Mouse (Mus musculus): ENCODE results near the gene Agap2. TPM values are rescaled to one million over a fixed set of nuclear protein-coding genes. Genes with fewer than 3 reads are reported as not detected.

Gene Agap2
- polyA plus RNA-seq, 1 experiment from 2014 or later = 0.43 TPM

DNA sequence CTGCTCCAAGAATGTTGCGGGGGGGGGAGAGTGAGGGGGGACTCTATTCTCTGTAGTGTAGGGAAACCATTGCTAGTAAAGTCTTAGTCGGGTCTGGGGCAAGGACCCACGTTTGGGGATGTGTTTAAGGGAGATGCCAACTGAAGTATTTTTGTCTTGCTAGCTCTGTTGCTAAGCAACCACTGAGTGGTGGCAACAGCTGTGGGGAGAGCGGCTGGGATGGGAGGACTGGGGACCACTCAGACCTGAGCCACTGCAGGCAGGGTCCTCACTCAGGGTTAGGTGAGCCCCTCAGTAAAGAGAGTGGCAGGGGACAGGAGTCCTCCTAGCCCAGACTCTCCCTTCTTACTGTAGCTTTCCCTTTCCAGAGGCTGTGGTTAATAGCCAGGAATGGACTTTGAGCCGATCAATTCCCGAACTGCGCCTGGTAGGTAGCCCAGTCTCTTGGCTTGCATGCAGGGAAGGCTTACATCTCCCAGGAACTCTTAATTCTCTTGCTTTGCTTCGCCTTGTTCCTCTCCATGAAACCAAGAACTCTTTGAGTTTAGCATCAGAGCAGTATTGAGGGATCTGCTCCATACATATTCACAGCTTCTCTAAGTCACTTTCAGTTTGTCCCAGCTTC, 7.0 kb downstream of the Agap2 start:
- peaks cover 34% of the 10 kb centered on the region for H3K4me1 ChIP-seq (replicated peaks)
- 28% methylated on average over 8 of the region's 8 CpGs for WGBS
- H3K36me3 ChIP-seq = no peaks in the 10 kb centered on the region
- no peak for ATAC-seq
- H3K27ac ChIP-seq = no peak overlapping the region
- no peak overlapping the region for H3K4me3 ChIP-seq (replicated peaks)
- peaks cover 65% of the 10 kb centered on the region for H3K27me3 ChIP-seq (replicated peaks)
- no peak overlapping the region for H3K9ac ChIP-seq
- peak overlapping the region; percentile 92 for H3K4me2 ChIP-seq (replicated peaks)
- no peaks in the 10 kb centered on the region for H3K9me3 ChIP-seq

DNA sequence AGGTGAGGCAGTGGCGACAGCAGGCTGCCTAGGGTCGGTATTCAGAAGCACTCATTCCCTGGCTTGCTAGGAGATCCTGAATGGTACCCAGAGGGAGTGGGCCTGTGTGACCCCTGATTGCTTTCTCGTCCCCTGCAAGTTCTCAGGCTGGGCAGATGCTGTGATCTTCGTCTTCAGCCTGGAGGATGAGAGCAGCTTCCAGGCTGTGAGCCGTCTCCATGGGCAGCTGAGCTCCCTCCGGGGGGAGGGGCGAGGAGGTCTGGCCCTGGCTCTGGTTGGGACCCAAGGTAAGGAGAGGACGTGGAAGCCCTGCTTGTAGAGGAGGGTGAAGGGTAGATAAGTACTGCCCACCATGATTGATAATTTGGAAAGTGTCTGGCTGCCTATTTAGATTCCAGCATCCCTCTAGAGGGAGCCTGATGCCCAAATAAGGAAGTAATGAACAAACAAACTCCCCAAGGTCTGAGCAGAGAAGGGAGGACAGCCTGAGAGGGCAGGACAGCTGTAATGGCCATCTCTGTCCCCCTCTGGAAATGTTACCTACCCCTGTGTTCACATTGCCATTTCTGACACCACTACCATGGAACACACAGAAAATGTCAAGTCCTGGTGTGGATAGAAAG, 8.3 kb downstream of the Agap2 start:
- Histone ChIP-seq H3K27me3 (replicated peaks) (peaks cover 61% of the 10 kb centered on the region), H3K9me3 (no peaks in the 10 kb centered on the region), H3K9ac (no peak overlapping the region), H3K27ac (no peak overlapping the region), H3K36me3 (no peaks in the 10 kb centered on the region), H3K4me3 (replicated peaks) (no peak overlapping the region), H3K4me2 (replicated peaks) (no peak overlapping the region), H3K4me1 (replicated peaks) (peaks cover 34% of the 10 kb centered on the region)
- whole genome bisulfite sequencing = 26% methylated on average over 8 of the region's 8 CpGs
- ATAC-seq = no peak

DNA sequence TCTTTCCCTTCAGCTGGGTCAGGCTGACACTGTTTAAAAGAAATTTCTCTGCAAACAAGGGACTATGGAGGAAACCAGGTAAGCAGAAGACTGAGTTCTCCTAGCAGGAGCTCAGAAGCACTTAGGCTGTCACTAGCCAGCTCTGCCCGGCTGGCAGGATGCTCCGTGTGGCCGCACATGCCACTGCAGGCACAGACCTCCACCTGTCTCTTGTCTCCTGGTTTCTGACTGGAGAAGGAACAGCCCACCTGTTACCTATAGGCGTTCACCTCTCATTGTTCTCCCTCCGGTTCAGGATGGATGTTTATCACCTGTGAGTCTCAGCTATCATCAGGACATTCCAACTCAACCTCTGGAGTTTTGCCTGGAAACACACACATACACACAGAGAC, 8.8 kb downstream of the Agap2 start:
- H3K9ac ChIP-seq = no peak overlapping the region
- no peak overlapping the region for H3K27ac ChIP-seq
- no peak overlapping the region for H3K4me2 ChIP-seq (replicated peaks)
- no peak overlapping the region for H3K4me3 ChIP-seq (replicated peaks)
- WGBS = 27% methylated on average over 5 of the region's 5 CpGs
- H3K9me3 ChIP-seq = no peaks in the 10 kb centered on the region
- H3K4me1 ChIP-seq (replicated peaks) = peaks cover 34% of the 10 kb centered on the region
- ATAC-seq = no peak
- no peaks in the 10 kb centered on the region for H3K36me3 ChIP-seq
- peaks cover 58% of the 10 kb centered on the region for H3K27me3 ChIP-seq (replicated peaks)

DNA sequence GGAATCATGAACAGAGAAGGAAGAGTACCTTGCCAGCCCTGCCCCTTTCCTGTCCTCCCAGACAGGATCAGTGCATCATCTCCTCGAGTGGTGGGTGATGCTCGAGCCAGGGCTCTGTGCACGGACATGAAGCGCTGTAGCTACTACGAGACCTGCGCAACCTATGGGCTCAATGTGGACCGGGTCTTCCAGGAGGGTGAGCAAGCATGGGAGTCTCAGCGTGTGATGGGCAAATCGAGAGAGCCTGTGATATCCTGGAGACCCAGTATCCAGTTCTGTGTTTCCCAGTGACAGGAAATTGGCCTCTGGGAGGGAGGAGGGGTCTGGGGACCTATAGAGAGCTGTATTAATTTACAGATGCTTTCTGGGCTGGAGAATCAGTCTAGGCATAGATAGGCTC, 10.0 kb downstream of the Agap2 start:
- H3K36me3 ChIP-seq = no peaks in the 10 kb centered on the region
- H3K9ac ChIP-seq = no peak overlapping the region
- 79% methylated on average over 9 of the region's 9 CpGs for WGBS
- no peak overlapping the region for H3K4me3 ChIP-seq (replicated peaks)
- peaks cover 23% of the 10 kb centered on the region for H3K4me1 ChIP-seq (replicated peaks)
- ATAC-seq = no peak
- no peaks in the 10 kb centered on the region for H3K9me3 ChIP-seq
- H3K27me3 ChIP-seq (replicated peaks) = peaks cover 58% of the 10 kb centered on the region
- H3K27ac ChIP-seq = no peak overlapping the region
- no peak overlapping the region for H3K4me2 ChIP-seq (replicated peaks)

DNA sequence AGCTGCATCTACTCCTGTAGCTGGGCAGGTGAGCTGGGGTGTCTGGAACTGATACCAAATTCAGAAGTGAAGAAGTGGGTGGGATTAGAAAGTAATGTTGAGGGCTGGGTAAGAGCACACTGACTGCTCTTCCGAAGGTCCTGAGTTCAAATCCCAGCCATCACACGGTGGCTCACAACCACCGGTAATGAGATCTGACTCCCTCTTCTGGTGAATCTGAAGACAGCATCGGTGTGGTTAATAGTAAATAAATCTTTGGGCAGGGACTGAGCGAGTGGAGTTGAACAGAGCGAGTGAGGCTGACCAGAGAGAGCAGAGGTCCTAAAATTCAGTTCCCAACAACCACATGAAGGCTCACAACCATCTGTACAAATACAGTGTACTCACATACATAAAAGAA, 10.5 kb downstream of the Agap2 start:
- Histone ChIP-seq H3K9ac (no peak overlapping the region), H3K4me3 (replicated peaks) (no peak overlapping the region), H3K36me3 (no peaks in the 10 kb centered on the region), H3K9me3 (no peaks in the 10 kb centered on the region), H3K4me2 (replicated peaks) (no peak overlapping the region), H3K4me1 (replicated peaks) (peaks cover 20% of the 10 kb centered on the region), H3K27ac (no peak overlapping the region), H3K27me3 (replicated peaks) (peaks cover 58% of the 10 kb centered on the region)
- ATAC-seq = no peak
- WGBS = 63% methylated on average over 6 of the region's 6 CpGs

DNA sequence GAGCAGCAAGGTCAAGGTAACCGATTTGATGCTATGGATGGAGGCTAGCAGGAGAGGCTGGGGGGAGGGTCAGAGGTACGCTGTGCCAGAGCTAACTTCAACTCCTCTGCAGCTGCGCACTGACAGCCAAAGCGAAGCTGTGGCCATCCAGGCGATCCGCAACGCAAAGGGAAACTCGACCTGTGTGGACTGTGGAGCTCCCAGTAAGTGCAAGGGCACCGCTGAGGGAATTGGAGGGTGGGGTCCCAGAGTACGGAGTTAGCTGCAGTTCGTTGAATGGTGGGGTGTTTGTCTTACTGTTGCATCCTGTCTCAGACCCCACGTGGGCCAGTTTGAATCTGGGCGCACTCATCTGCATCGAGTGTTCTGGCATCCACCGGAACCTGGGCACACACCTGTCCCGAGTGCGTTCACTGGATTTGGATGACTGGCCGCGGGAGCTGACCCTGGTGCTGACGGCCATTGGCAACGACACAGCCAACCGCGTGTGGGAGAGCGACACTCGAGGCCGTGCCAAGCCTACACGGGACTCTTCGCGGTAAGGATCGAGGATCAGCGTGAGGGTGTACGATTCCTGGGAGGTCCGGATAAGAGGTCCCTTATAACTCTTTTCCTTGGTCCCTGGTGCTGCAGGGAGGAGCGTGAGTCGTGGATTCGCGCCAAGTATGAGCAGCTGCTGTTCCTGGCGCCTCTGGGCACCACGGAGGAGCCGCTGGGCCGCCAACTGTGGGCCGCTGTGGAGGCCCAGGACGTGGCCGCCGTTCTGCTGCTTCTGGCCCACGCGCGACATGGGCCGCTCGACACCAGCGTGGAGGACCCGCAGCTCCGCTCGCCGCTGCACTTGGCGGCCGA, 15.7 kb downstream of the Agap2 start:
- H3K9me3 ChIP-seq = no peaks in the 10 kb centered on the region
- peak; percentile 23; the same call in 1 of the 2 replicates for ATAC-seq
- peak overlapping the region; percentile 18 for H3K4me3 ChIP-seq (replicated peaks)
- H3K36me3 ChIP-seq = no peaks in the 10 kb centered on the region
- no peak overlapping the region for H3K27ac ChIP-seq
- H3K4me1 ChIP-seq (replicated peaks) = peaks cover 17% of the 10 kb centered on the region
- no peak overlapping the region for H3K9ac ChIP-seq
- H3K4me2 ChIP-seq (replicated peaks) = peak overlapping the region; percentile 50
- WGBS = 11% methylated on average over 57 of the region's 57 CpGs
- H3K27me3 ChIP-seq (replicated peaks) = peaks cover 57% of the 10 kb centered on the region

DNA sequence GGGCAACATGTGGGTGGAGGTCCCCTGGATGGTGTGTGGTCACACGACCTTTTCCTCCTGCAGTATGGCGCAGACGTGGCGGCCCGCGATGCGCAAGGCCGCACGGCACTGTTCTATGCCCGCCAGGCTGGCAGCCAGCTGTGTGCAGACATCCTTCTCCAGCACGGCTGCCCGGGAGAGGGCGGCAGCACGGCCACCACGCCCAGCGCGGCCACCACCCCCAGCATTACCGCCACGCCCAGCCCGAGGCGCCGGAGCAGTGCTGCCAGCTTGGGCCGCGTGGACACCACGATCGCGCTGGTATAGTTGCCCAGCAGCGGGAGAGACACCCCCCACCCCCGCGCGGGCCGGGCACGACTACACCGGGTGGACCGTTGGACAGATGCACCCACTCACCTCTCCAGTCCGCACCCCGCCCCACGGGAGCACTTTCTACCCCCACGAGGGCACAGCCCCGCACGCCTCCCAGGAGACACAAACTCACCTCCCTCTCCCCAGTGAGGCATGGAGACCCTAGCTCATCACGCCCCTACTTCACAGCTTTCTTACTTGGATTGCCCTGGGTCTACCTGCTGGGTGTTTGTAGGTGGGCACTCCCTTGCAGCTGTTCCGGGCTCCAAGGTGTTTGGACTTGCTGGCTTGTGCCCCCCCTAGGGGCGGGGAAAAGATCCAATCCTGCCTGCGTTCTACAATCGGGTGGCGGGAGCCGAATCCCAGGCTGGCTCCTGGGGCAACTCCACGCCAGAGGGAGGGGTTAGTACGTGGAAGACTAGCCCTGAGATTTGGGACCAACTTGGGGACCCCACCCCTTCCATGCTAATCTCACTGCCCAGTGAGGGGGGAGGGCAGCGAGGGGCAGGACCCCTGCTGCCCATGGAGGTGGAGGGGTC, 16.7 kb downstream of the Agap2 start:
- no peaks in the 10 kb centered on the region for H3K9me3 ChIP-seq
- no peak overlapping the region for H3K9ac ChIP-seq
- peak overlapping the region; percentile 50 for H3K4me2 ChIP-seq (replicated peaks)
- H3K36me3 ChIP-seq = no peaks in the 10 kb centered on the region
- peak overlapping the region; percentile 18 for H3K4me3 ChIP-seq (replicated peaks)
- peak; percentile 61 for ATAC-seq
- H3K27me3 ChIP-seq (replicated peaks) = peaks cover 57% of the 10 kb centered on the region
- peaks cover 17% of the 10 kb centered on the region for H3K4me1 ChIP-seq (replicated peaks)
- H3K27ac ChIP-seq = no peak overlapping the region
- WGBS = 10% methylated on average over 51 of the region's 51 CpGs

DNA sequence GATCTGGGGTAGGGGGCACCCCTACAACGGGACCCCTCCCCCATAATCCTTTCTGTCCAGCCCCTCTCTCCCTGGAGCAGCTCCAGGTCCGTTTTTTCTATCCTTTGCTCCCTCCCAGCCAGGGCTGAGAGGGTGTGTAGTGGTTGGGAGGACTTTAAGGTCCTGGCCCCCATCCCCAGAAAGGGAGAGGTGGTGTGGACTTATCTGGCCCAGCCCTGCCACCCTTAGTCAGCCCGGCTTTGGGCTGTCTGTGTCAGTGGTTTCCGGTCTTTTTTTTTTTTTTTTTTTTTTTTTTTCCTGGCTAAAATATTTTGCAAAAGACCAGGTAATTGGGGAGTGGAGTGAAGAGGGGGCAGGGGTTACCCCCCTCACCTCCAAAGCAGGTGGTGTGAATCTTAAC, 17.7 kb downstream of the Agap2 start:
- Histone ChIP-seq H3K27ac (no peak overlapping the region), H3K9ac (no peak overlapping the region), H3K9me3 (no peaks in the 10 kb centered on the region), H3K36me3 (no peaks in the 10 kb centered on the region), H3K4me2 (replicated peaks) (no peak overlapping the region), H3K4me3 (replicated peaks) (no peak overlapping the region), H3K27me3 (replicated peaks) (peaks cover 51% of the 10 kb centered on the region), H3K4me1 (replicated peaks) (peaks cover 17% of the 10 kb centered on the region)
- 43% methylated on average over 4 of the region's 4 CpGs for WGBS
- ATAC-seq = no peak

DNA sequence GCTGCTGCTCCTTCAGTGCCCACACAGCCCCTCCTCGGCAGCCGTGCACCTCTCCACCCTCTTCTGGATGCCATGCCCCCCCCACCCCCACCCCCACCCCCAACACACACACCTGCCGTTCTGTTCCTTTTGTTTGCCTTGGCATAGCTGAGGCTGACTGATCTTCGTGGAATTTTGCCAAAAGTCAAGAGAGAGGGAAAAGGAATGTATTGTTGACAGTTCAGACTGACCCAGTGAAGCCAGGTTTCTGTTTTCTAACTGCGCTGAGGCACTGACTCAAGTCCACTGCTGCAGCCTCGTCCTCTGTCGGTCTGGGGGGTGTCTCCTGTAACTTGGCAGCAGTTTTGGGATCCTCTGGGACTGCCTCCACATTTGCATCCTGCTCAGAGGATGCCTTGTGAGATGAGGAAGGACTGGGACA, 19.3 kb downstream of the Agap2 start:
- Histone ChIP-seq H3K4me1 (replicated peaks) (peaks cover 17% of the 10 kb centered on the region), H3K4me3 (replicated peaks) (no peak overlapping the region), H3K9me3 (no peaks in the 10 kb centered on the region), H3K36me3 (no peaks in the 10 kb centered on the region), H3K27me3 (replicated peaks) (peaks cover 38% of the 10 kb centered on the region), H3K27ac (no peak overlapping the region), H3K4me2 (replicated peaks) (no peak overlapping the region), H3K9ac (no peak overlapping the region)
- no peak for ATAC-seq
- 28% methylated on average over 7 of the region's 7 CpGs for WGBS

DNA sequence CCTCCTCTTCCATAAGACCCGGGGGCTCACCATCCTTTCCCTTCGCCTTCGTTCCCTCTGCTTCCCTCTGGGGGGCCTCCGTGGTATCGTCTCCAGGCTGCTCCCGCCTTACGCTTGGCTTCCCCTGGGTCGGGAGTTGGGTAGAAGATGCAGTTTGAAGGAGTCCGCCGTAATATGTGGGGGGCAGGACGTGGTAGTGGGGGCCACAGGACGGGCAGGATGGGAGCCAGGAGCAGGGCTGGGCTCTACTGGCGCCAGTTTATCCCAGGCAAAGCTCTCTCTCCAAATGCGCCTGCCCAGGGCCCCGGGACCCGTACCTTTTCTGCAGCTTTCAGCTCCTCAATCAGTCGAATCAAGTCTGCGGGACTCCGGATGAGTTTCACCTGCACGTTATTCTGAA, 23.4 kb downstream of the Agap2 start:
- no peaks in the 10 kb centered on the region; the same call in 1 of the 2 replicates for H3K36me3 ChIP-seq
- no peak overlapping the region for H3K4me3 ChIP-seq (replicated peaks)
- WGBS = 77% methylated on average over 20 of the region's 20 CpGs
- H3K27ac ChIP-seq = no peak overlapping the region
- H3K4me1 ChIP-seq (replicated peaks) = no peaks in the 10 kb centered on the region
- H3K9me3 ChIP-seq = no peaks in the 10 kb centered on the region
- no peak overlapping the region for H3K9ac ChIP-seq
- no peak overlapping the region for H3K4me2 ChIP-seq (replicated peaks)
- no peak for ATAC-seq
- 0 out of 2 replicates have a peak, but pooled peaks cover under 1% of the 10 kb centered on the region for H3K27me3 ChIP-seq (replicated peaks)

DNA sequence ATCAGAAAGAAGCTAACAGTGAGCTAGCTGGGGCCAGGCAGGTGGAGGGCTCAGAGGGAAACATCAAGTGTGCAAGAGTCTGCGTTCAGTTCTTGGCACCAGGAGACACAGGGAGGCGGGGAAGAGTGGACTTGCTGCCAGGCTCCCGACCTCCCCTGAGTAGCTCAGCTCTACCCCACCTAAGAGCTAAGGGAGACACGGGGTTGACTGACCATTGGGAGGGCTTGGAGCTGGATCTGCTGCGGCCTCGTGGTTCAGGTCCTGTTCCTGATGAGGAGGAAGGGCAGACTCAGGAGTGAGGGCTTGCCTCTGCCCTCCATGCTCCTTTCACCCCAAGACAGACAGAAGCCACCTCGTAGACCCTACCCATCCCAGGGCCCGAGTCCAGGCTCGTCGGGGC, 24.1 kb downstream of the Agap2 start:
- Histone ChIP-seq H3K9me3 (no peaks in the 10 kb centered on the region), H3K27ac (no peak overlapping the region), H3K27me3 (replicated peaks) (no peaks in the 10 kb centered on the region), H3K36me3 (no peaks in the 10 kb centered on the region; the same call in 1 of the 2 replicates), H3K4me2 (replicated peaks) (no peak overlapping the region), H3K4me1 (replicated peaks) (no peaks in the 10 kb centered on the region), H3K9ac (no peak overlapping the region; the same call in 1 of the 2 replicates), H3K4me3 (replicated peaks) (no peak overlapping the region)
- ATAC-seq = no peak
- WGBS = 90% methylated on average over 10 of the region's 10 CpGs

DNA sequence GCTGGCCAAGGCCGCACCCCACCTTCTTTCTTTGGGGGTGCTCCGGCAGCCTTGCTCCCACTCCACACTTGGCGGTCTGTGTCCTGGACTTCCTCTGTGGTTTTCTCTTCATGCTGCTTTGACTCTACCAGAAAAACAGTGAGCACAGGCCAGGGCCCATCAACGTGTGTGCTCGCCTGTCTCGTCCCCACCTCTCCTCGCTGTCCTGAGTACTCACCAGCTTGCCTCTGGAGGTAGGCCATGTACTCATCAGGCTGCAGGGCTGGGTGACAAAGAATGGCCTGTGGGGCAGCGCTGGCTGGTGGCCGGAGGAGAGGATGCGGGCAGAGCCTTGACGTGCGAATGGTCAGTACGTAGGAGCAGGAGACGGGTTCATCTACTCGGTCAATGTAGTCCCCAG, 24.8 kb downstream of the Agap2 start:
- no peaks in the 10 kb centered on the region for H3K4me1 ChIP-seq (replicated peaks)
- H3K27me3 ChIP-seq (replicated peaks) = no peaks in the 10 kb centered on the region
- no peak for ATAC-seq
- H3K4me3 ChIP-seq (replicated peaks) = no peak overlapping the region
- 91% methylated on average over 15 of the region's 15 CpGs for WGBS
- H3K9ac ChIP-seq = no peak overlapping the region
- H3K27ac ChIP-seq = no peak overlapping the region
- H3K9me3 ChIP-seq = no peaks in the 10 kb centered on the region
- no peak overlapping the region for H3K4me2 ChIP-seq (replicated peaks)
- no peaks in the 10 kb centered on the region; the same call in 1 of the 2 replicates for H3K36me3 ChIP-seq

All from intestine, embryonic 15.5 days (tissue).